Mouse (Mus musculus) spleen, adult 2 months (tissue): ENCODE results near the gene Fam207a.

ENCODE experiments used
- CTCF ChIP-seq: fragments of 200-500 bp; IDR thresholded peaks from 2 replicates; pipeline ENCODE4 v1.5.1; 2011; ENCODE audit warnings: mild to moderate bottlenecking, inconsistent platforms; ENCODE audit not compliant: insufficient read depth, insufficient read length, insufficient replicate concordance; ENCODE audit errors: extremely low read depth
- POLR2A ChIP-seq: fragments of 200-500 bp; IDR thresholded peaks from 2 replicates; pipeline ENCODE4 v1.6.1; 2011; ENCODE audit warnings: low read depth, low read length, inconsistent platforms

- no peak for TF ChIP-seq CTCF
- no peak for TF ChIP-seq POLR2A
These were observed 33.8 kb downstream of the Fam207a start for GRCm38 (mm10) chr10:77481814-77482213.
